Mouse (Mus musculus): ENCODE results near the gene Ptpra.

DNA sequence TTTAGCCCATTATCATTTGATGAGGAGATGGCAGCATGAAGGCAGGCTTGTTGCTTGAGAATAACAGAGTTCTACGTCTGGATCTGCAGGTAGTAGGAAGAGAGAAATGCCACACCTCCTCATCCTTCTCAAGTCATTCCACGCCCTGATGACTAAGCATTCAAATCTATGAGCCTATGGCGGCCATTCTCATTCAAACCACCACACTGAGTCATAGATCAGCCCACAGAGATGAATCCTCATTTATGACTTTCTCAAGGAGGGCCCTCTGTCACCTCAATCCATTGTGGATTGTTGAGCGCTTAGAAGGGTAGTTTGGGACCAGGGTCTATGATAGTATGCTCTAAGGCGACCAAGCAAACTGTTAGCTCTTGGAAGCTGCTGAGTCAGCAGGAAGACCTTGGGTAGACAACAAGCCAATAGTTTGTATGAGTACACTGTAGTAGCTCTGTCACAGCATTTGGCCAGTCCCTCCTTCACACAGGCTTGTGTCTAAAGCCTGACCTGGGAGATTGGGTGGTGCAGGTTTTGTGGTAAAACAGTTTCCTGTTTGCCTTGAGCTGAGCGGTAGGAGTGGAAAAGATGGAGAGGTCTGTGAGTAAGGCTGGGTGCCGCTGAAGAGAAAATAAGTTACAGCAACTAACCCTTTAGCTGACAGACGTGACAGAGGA lies 88.9 kb downstream of the Ptpra start:
- TF ChIP-seq CTCF (IDR thresholded peaks at IDR 0.05; ENCODE audit: low read depth) (no peak), EP300 (IDR thresholded peaks at IDR 0.05; ENCODE audit: low read depth) (no peak)
